9 mouse cellular contexts compared by ENCODE assay signal in genomic region chr1:180268249-180269031, GRCm38 (mm10). TPM values are rescaled to one million over a fixed set of nuclear protein-coding genes. Genes with fewer than 3 reads are reported as not detected.
DNase-seq lines count a peak whose midpoint lies in the region; ATAC-seq and TF ChIP-seq lines count a peak whose summit lies in the region.
"Had no signal": no experiment of that assay in that cellular context is flagged by ENCODE, and none has a peak within 500 bp of the region (broad histone marks: within the 10 kb centered on the region; RNA-seq: fewer than 3 reads in every experiment).

No protein-coding gene starts in this region.

- H3K4me3 ChIP-seq in ES-E14 (ENCODE audit: insufficient read depth in 1 of 2, low read depth in 1 of 2, low read length in 2 of 2, poor library complexity in 1 of 2, severe bottlenecking in 1 of 2) = no peak overlapping the region
- no peak overlapping the region for H3K4me3 ChIP-seq in forebrain, embryonic 14.5 days (ENCODE audit: low read depth, low read length)
- H3K4me3 ChIP-seq in layer of hippocampus, adult 2 months = no peak overlapping the region
- H3K4me3 ChIP-seq in lung, embryonic 14.5 days (ENCODE audit: low read depth, low read length) = no peak overlapping the region
- no peak overlapping the region for H3K4me3 ChIP-seq in thymus, adult 2 months (ENCODE audit: control insufficient read depth, insufficient read depth, low read length)
- H3K4me3 ChIP-seq: myocyte had no signal

- peak; percentile 100 for TF ChIP-seq CTCF in layer of hippocampus, adult 2 months (conservative IDR thresholded peaks at IDR 0.05)
- peak; percentile 100 for TF ChIP-seq CTCF in lung, embryonic 14.5 days (IDR thresholded peaks at IDR 0.05; ENCODE audit: low read depth)
- TF ChIP-seq CTCF in thymus, adult 2 months (IDR thresholded peaks at IDR 0.05; ENCODE audit: borderline replicate concordance, control insufficient read depth, extremely low read depth, insufficient read depth, low read length, poor library complexity) = peak; percentile 53; the same call in 1 of the 2 replicates

- TF ChIP-seq POLR2A in thymus, adult 2 months (IDR thresholded peaks at IDR 0.05; ENCODE audit: control insufficient read depth, extremely low read depth, insufficient read depth, low read length, poor library complexity) = no peak

- H3K36me3 ChIP-seq in ES-E14 (ENCODE audit: control insufficient read depth, insufficient read depth, low read length, poor library complexity, severe bottlenecking) = no peaks in the 10 kb centered on the region
- no peaks in the 10 kb centered on the region for H3K36me3 ChIP-seq in forebrain, embryonic 14.5 days (ENCODE audit: control insufficient read depth, insufficient read depth, low read length)
- H3K36me3 ChIP-seq in lung, embryonic 14.5 days (ENCODE audit: insufficient read depth) = no peaks in the 10 kb centered on the region
- H3K36me3 ChIP-seq in thymus, adult 2 months (ENCODE audit: control insufficient read depth, insufficient read depth, low read length) = no peaks in the 10 kb centered on the region

- intact Hi-C loops in heart, postnatal 36 days (cut with DNase I) = loop anchor here (1.0 to 5.0 kb wide), 7 partner anchors 62 to 284 kb away; partner anchors contain the start of gene Itpkb

- H3K9me3 ChIP-seq in ES-E14 (ENCODE audit: control insufficient read depth, insufficient read depth, low read depth, low read length) = no peaks in the 10 kb centered on the region
- H3K9me3 ChIP-seq in forebrain, embryonic 14.5 days (replicated peaks; ENCODE audit: control insufficient read depth, low read length) = no peaks in the 10 kb centered on the region
- H3K9me3 ChIP-seq in lung, embryonic 14.5 days (ENCODE audit: low read depth, low read length) = no peaks in the 10 kb centered on the region

- H3K9ac ChIP-seq in ES-E14 (ENCODE audit: insufficient read depth, low read depth, low read length, poor library complexity, severe bottlenecking) = no peak overlapping the region
- H3K9ac ChIP-seq in forebrain, embryonic 14.5 days (ENCODE audit: low read length) = no peak overlapping the region
- H3K9ac ChIP-seq in lung, embryonic 14.5 days = no peak overlapping the region

- WGBS in forebrain, embryonic 14.5 days = 16% methylated on average over 12 of the region's 12 CpGs
- WGBS in lung, embryonic 14.5 days = 12% methylated on average over 12 of the region's 12 CpGs
- WGBS in thymus, adult 2 months = 26% methylated on average over 12 of the region's 12 CpGs

- peak; percentile 79 for ATAC-seq in cerebellum, adult (ENCODE audit: insufficient number of reproducible peaks, low FRiP score, low TSS enrichment)
- ATAC-seq in forebrain, embryonic 14.5 days = peak; percentile 91
- peak; percentile 86 for ATAC-seq in lung, embryonic 14.5 days (ENCODE audit: insufficient read depth)

- no peak overlapping the region for H3K4me2 ChIP-seq in forebrain, embryonic 14.5 days (ENCODE audit: low read length)
- no peak overlapping the region for H3K4me2 ChIP-seq in lung, embryonic 14.5 days

- no peaks in the 10 kb centered on the region for H3K27me3 ChIP-seq in forebrain, embryonic 14.5 days (replicated peaks; ENCODE audit: control insufficient read depth, insufficient read depth, low read length)
- H3K27me3 ChIP-seq in lung, embryonic 14.5 days (ENCODE audit: insufficient read depth, low read length) = no peaks in the 10 kb centered on the region
- no peaks in the 10 kb centered on the region for H3K27me3 ChIP-seq in thymus, adult 2 months (ENCODE audit: control insufficient read depth, insufficient read depth, low read length)

- no peaks in the 10 kb centered on the region for H3K4me1 ChIP-seq in ES-E14 (ENCODE audit: control insufficient read depth in 2 of 2, insufficient read depth in 2 of 2, low read length in 2 of 2, poor library complexity in 1 of 2)
- no peaks in the 10 kb centered on the region for H3K4me1 ChIP-seq in forebrain, embryonic 14.5 days (ENCODE audit: control insufficient read depth, insufficient read depth, low read length)
- H3K4me1 ChIP-seq in lung, embryonic 14.5 days (ENCODE audit: insufficient read depth) = 0 out of 2 replicates have a peak, but pooled peaks cover 2% of the 10 kb centered on the region
- peaks cover 11% of the 10 kb centered on the region for H3K4me1 ChIP-seq in thymus, adult 2 months (replicated peaks; ENCODE audit: control insufficient read depth, insufficient read depth, low read length)

- H3K27ac ChIP-seq in ES-E14 (ENCODE audit: insufficient read depth, low read depth, low read length, poor library complexity, severe bottlenecking) = no peak overlapping the region
- H3K27ac ChIP-seq in forebrain, embryonic 14.5 days (ENCODE audit: low read depth, low read length) = no peak overlapping the region
- H3K27ac ChIP-seq in layer of hippocampus, adult 2 months = no peak overlapping the region
- no peak overlapping the region for H3K27ac ChIP-seq in lung, embryonic 14.5 days (ENCODE audit: low read depth)
- H3K27ac ChIP-seq in thymus, adult 2 months (ENCODE audit: control insufficient read depth, insufficient read depth, low read length) = no peak overlapping the region

- in situ Hi-C loops in ES-E14 (cut with MboI; ENCODE audit: low sequenced_read_pairs in 2 of 2, unreplicated experiment in 2 of 2) = no loop called here

- peak; percentile 78 for DNase-seq in ES-E14 (ENCODE audit: low read depth, low spot score)
- DNase-seq in forebrain, embryonic 14.5 days (ENCODE audit: low spot score) = peak; percentile 94
- peak; percentile 93 to 94 for DNase-seq in heart, postnatal 36 days
- DNase-seq in layer of hippocampus, adult 2 months (ENCODE audit: low spot score in 2 of 2) = peak; percentile 89 to 96
- peak; percentile 98 for DNase-seq in lung, embryonic 14.5 days
- DNase-seq in ovary, adult 18-20 months (ENCODE audit: low spot score) = peak; percentile 72
- DNase-seq in thymus, adult 2 months = peak; percentile 89

TF ChIP-seq in ES-E14, 5 proteins besides CTCF, POLR2A, EP300 and RAD21:
- no peak for TF ChIP-seq HCFC1 (IDR thresholded peaks at IDR 0.05; ENCODE audit: borderline replicate concordance, insufficient read depth, low read length)
- TF ChIP-seq ZC3H11A (IDR thresholded peaks at IDR 0.05; ENCODE audit: borderline replicate concordance, low read depth, low read length) = peak; percentile 100
- TF ChIP-seq ZNF384 (IDR thresholded peaks at IDR 0.05; ENCODE audit: low read depth, low read length) = no peak
- no peak for TF ChIP-seq MAFK (IDR thresholded peaks at IDR 0.05; ENCODE audit: insufficient read depth, low read depth, low read length)

RNA-seq across cellular contexts. Expression of gene Psen2, which starts 5.2 kb away (rescaled TPM):
- total RNA-seq in ES-E14 (2012; rRNA removed) = 13.6 and 24.6 TPM in 2 replicates
- 8.6 and 11.2 TPM in 2 replicates for polyA plus RNA-seq in forebrain, embryonic 14.5 days (2014; fragmentation: Nextera tagmentation; extraction: Ambion mirVana)
- 10 to 100 TPM; 13.2 to 15.8 TPM for total RNA-seq in heart, postnatal 36 days (2021)
- total RNA-seq in layer of hippocampus, adult 2 months (2021) = 10 to 100 TPM; 17.2 to 22.2 TPM
- 7.9 and 9.8 TPM in 2 replicates for polyA plus RNA-seq in lung, embryonic 14.5 days (2014; fragmentation: Nextera tagmentation; extraction: Ambion mirVana)
- polyA plus RNA-seq in thymus, adult 2 months (2012; rRNA removed) = 35.2 and 39.9 TPM in 2 replicates
